ENCODE assay signal across 9 mouse cellular contexts in genomic region chr17:33649781-33650475, GRCm38 (mm10). TPM values are rescaled to one million over a fixed set of nuclear protein-coding genes. Genes with fewer than 3 reads are reported as not detected.
DNase-seq lines count a peak whose midpoint lies in the region; ATAC-seq lines count a peak whose summit lies in the region.
"Had no signal": no experiment of that assay in that cellular context is flagged by ENCODE, and none has a peak within 500 bp of the region (broad histone marks: within the 10 kb centered on the region; RNA-seq: fewer than 3 reads in every experiment).

No protein-coding gene starts in this region.

- H3K4me2 ChIP-seq in kidney, embryonic 16.5 days (replicated peaks; ENCODE audit: low read depth, low read length) = no peak overlapping the region
- H3K4me2 ChIP-seq in embryonic facial prominence, embryonic 14.5 days (ENCODE audit: low read depth, low read length) = no peak overlapping the region
- no peak overlapping the region for H3K4me2 ChIP-seq in liver, embryonic 16.5 days (ENCODE audit: low read depth, low read length)

- no peaks in the 10 kb centered on the region for H3K4me1 ChIP-seq in kidney, embryonic 16.5 days (ENCODE audit: insufficient read depth, low read length)
- H3K4me1 ChIP-seq in embryonic facial prominence, embryonic 14.5 days (ENCODE audit: control insufficient read depth, insufficient read depth, low read length) = no peaks in the 10 kb centered on the region
- no peaks in the 10 kb centered on the region for H3K4me1 ChIP-seq in liver, embryonic 16.5 days (ENCODE audit: control insufficient read depth, low read depth, low read length)

- no peak overlapping the region for H3K9ac ChIP-seq in kidney, embryonic 16.5 days (replicated peaks; ENCODE audit: low read length)
- H3K9ac ChIP-seq in embryonic facial prominence, embryonic 14.5 days (ENCODE audit: low read depth, low read length) = no peak overlapping the region
- H3K9ac ChIP-seq in liver, embryonic 16.5 days (ENCODE audit: low read depth, low read length) = no peak overlapping the region

- H3K9me3 ChIP-seq in kidney, embryonic 16.5 days (ENCODE audit: low read length) = no peaks in the 10 kb centered on the region
- no peaks in the 10 kb centered on the region for H3K9me3 ChIP-seq in embryonic facial prominence, embryonic 14.5 days (ENCODE audit: control insufficient read depth, low read length)
- H3K9me3 ChIP-seq in liver, embryonic 16.5 days (replicated peaks; ENCODE audit: control insufficient read depth, low read length) = no peaks in the 10 kb centered on the region

- peak; percentile 39 for ATAC-seq in kidney, embryonic 16.5 days (ENCODE audit: low FRiP score, low TSS enrichment)
- ATAC-seq in embryonic facial prominence, embryonic 14.5 days (ENCODE audit: low read depth) = peak; percentile 17
- ATAC-seq in liver, embryonic 16.5 days (ENCODE audit: low read depth) = 0 out of 2 replicates have a peak, but pooled peaks have one; percentile 16

- peaks cover 77% of the 10 kb centered on the region for H3K36me3 ChIP-seq in kidney, embryonic 16.5 days (ENCODE audit: insufficient read depth, low read length)
- peaks cover 95% of the 10 kb centered on the region for H3K36me3 ChIP-seq in embryonic facial prominence, embryonic 14.5 days (ENCODE audit: control insufficient read depth, insufficient read depth, low read length)
- peaks cover 79% of the 10 kb centered on the region for H3K36me3 ChIP-seq in liver, embryonic 16.5 days (ENCODE audit: control insufficient read depth, insufficient read depth)

- 98% methylated on average over 34 of the region's 34 CpGs for WGBS in kidney, embryonic 16.5 days
- WGBS in embryonic facial prominence, embryonic 14.5 days = 97% methylated on average over 34 of the region's 34 CpGs
- WGBS in liver, embryonic 16.5 days (ENCODE audit: insufficient replicate concordance) = 96% methylated on average over 34 of the region's 34 CpGs

- H3K27ac ChIP-seq in kidney, embryonic 16.5 days (ENCODE audit: low read length) = no peak overlapping the region
- H3K27ac ChIP-seq in embryonic facial prominence, embryonic 14.5 days (replicated peaks; ENCODE audit: low read depth, low read length) = no peak overlapping the region
- H3K27ac ChIP-seq in liver, embryonic 16.5 days (ENCODE audit: low read length) = no peak overlapping the region

- H3K27me3 ChIP-seq in kidney, embryonic 16.5 days (ENCODE audit: insufficient read depth, low read length) = no peaks in the 10 kb centered on the region
- no peaks in the 10 kb centered on the region for H3K27me3 ChIP-seq in embryonic facial prominence, embryonic 14.5 days (replicated peaks; ENCODE audit: control insufficient read depth, insufficient read depth, low read length)
- H3K27me3 ChIP-seq in liver, embryonic 16.5 days (ENCODE audit: control insufficient read depth, insufficient read depth, low read depth, low read length) = no peaks in the 10 kb centered on the region

- H3K4me3 ChIP-seq in kidney, embryonic 16.5 days (ENCODE audit: low read length) = no peak overlapping the region
- no peak overlapping the region for H3K4me3 ChIP-seq in embryonic facial prominence, embryonic 14.5 days (ENCODE audit: low read depth, low read length)
- H3K4me3 ChIP-seq in liver, embryonic 16.5 days (ENCODE audit: low read depth, low read length) = no peak overlapping the region

- DNase-seq in kidney, postnatal 14 days = no peak
- peak; percentile 56 for DNase-seq in ZHBTc4 (ENCODE audit: low read depth, low spot score)
- DNase-seq in embryonic facial prominence, embryonic 14.5 days (ENCODE audit: low spot score) = no peak
- no peak for DNase-seq in adrenal gland, adult (ENCODE audit: inconsistent age in 2 of 2, low spot score in 1 of 2)
- no peak for DNase-seq in ovary, adult 18-20 months (ENCODE audit: low spot score)
- DNase-seq: cerebellum, postnatal 10 days; lung, postnatal 36 days had no signal

RNA-seq across cellular contexts. Expression of gene Pram1, which starts 12.1 kb away (rescaled TPM):
- 0.31 and 0.63 TPM in 2 replicates for polyA plus RNA-seq in kidney, embryonic 16.5 days (2015; fragmentation: Nextera tagmentation; extraction: Ambion mirVana)
- 1.1 TPM in 2 replicates for polyA plus RNA-seq in embryonic facial prominence, embryonic 14.5 days (2014; fragmentation: Nextera tagmentation; extraction: Ambion mirVana)
- polyA plus RNA-seq in liver, embryonic 16.5 days (2015; fragmentation: Nextera tagmentation; extraction: Ambion mirVana) = 4.0 and 5.6 TPM in 2 replicates

RNA-seq across cellular contexts. Expression of gene Zfp414, which starts 21.0 kb away (rescaled TPM):
- polyA plus RNA-seq in kidney, embryonic 16.5 days (2015; fragmentation: Nextera tagmentation; extraction: Ambion mirVana) = 46.3 and 58.4 TPM in 2 replicates
- polyA plus RNA-seq in embryonic facial prominence, embryonic 14.5 days (2014; fragmentation: Nextera tagmentation; extraction: Ambion mirVana) = 51.9 and 66.6 TPM in 2 replicates
- polyA plus RNA-seq in liver, embryonic 16.5 days (2015; fragmentation: Nextera tagmentation; extraction: Ambion mirVana) = 14.4 and 17.9 TPM in 2 replicates

RNA-seq across cellular contexts. Expression of gene Hnrnpm, which starts 36.7 kb away (rescaled TPM):
- polyA plus RNA-seq in kidney, embryonic 16.5 days (2015; fragmentation: Nextera tagmentation; extraction: Ambion mirVana) = 390 and 407 TPM in 2 replicates
- polyA plus RNA-seq in embryonic facial prominence, embryonic 14.5 days (2014; fragmentation: Nextera tagmentation; extraction: Ambion mirVana) = 266 and 275 TPM in 2 replicates
- polyA plus RNA-seq in liver, embryonic 16.5 days (2015; fragmentation: Nextera tagmentation; extraction: Ambion mirVana) = 121 and 124 TPM in 2 replicates
